Mouse (Mus musculus) megakaryocyte, embryonic 14.5 days (primary cell): ENCODE results near the gene Smarcd2.

Source experiments
- FLI1 ChIP-seq: IDR thresholded peaks from 2 replicates; pipeline ENCODE4 v1.6.1; 2012; ENCODE audit warnings: low read length, inconsistent platforms, mixed read lengths
- GATA1 ChIP-seq: IDR thresholded peaks from 3 replicates; pipeline ENCODE4 v1.6.1; 2012; ENCODE audit warnings: mixed read lengths, low read length, inconsistent platforms, borderline replicate concordance

GRCm38 (mm10) chr11:106249326-106249725 lies 23.4 kb downstream of the Smarcd2 start:
- TF ChIP-seq FLI1: no peak
- no peak for TF ChIP-seq GATA1
